Mouse (Mus musculus) small intestine, adult 2 months (tissue): ENCODE results near the gene Gm42878. TPM values are rescaled to one million over a fixed set of nuclear protein-coding genes. Genes with fewer than 3 reads are reported as not detected.
"Not testable (repeated sequence)": the region's sequence is repeated elsewhere in the genome, so short reads cannot be mapped to it uniquely, and the experiment has no call there.

Source experiments
- H3K27ac ChIP-seq: fragments of 200-500 bp; 2 replicates; pipeline ENCODE4 v1.5.1; 2012; ENCODE audit warnings: low read depth, low read length, control low read depth, inconsistent platforms; ENCODE audit not compliant: insufficient read depth
- H3K27me3 ChIP-seq: fragments of 200-500 bp; 2 replicates; pipeline ENCODE4 v1.6.1; 2012; ENCODE audit warnings: mild to moderate bottlenecking, moderate library complexity, low read length, inconsistent platforms; ENCODE audit not compliant: control insufficient read depth, insufficient read depth
- H3K36me3 ChIP-seq: fragments of 200-500 bp; 2 replicates; pipeline ENCODE4 v1.6.1; 2012; ENCODE audit warnings: mild to moderate bottlenecking, low read length, control low read depth, inconsistent platforms; ENCODE audit not compliant: control insufficient read depth, insufficient read depth
- H3K4me1 ChIP-seq: fragments of 200-500 bp; 2 replicates; pipeline ENCODE4 v1.6.1; 2012; ENCODE audit warnings: low read length, inconsistent platforms, mixed read lengths; ENCODE audit not compliant: control insufficient read depth, insufficient read depth, insufficient read length
- H3K4me3 ChIP-seq: fragments of 200-500 bp; 2 replicates; pipeline ENCODE4 v1.5.1; 2012; ENCODE audit warnings: low read depth, mild to moderate bottlenecking, control low read depth, inconsistent platforms, low read length, moderate library complexity
- CTCF ChIP-seq: fragments of 200-500 bp; IDR thresholded peaks from 2 replicates; pipeline ENCODE4 v1.5.1; 2012; ENCODE audit warnings: low read depth, mild to moderate bottlenecking, control low read depth, inconsistent platforms, low read length, moderate library complexity, mixed read lengths; ENCODE audit not compliant: insufficient replicate concordance, insufficient read length; ENCODE audit errors: extremely low read depth
- POLR2A ChIP-seq: fragments of 200-500 bp; IDR thresholded peaks from 2 replicates; pipeline ENCODE4 v1.6.1; 2012; ENCODE audit warnings: low read depth, mild to moderate bottlenecking, control low read depth, inconsistent platforms, low read length, moderate library complexity
- WGBS: fragments of 180-500 bp; shearing (Covaris S2); methylation state at CpG from one replicate; pipeline ENCODE4 v1.1.7; 2018; 5-methylcytosine and 5-hydroxymethylcytosine counted together
- polyA plus RNA-seq: library from polyadenylated mRNA; depleted of rRNA; stranded (reverse); fragments of >200 nt; gene quantifications from 2 replicates; pipeline ENCODE4 v1.2.3, GENCODE M21; 2012

The Gm42878 gene
- polyA plus RNA-seq, 1 experiment: not detected

GRCm38 (mm10) chr5:121525774-121526450 lies 19.4 kb downstream of the Gm42878 start:
- TF ChIP-seq CTCF (no peak), POLR2A (no peak)
- peaks cover 80% of the 10 kb centered on the region for H3K36me3 ChIP-seq
- no peaks in the 10 kb centered on the region for H3K27me3 ChIP-seq
- H3K4me3 ChIP-seq: no peak overlapping the region
- no peaks in the 10 kb centered on the region for H3K4me1 ChIP-seq
- WGBS: 92% methylated on average over 14 of the region's 14 CpGs
- no peak overlapping the region for H3K27ac ChIP-seq

DNA sequence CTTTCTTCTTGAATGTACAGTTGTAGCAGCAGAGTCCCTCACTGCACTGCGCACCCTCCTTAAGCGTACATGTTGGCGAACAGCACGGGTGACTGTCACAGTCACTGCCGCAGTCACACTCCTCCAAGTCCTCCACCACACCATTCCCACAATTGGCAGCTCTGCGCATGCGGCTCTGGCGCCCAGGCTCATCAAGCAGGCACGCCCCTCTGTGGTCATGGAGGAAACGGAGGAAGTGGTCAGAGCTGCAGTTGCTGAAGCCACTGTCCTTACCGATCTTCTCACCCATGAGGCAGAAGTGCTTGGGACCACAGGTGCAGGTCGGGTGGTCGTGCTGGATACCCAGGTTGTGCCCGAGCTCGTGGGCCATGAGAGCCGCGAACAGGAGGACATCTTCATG lies 25.5 kb downstream of the Gm42878 start:
- not testable (repeated sequence) for H3K4me3 ChIP-seq, H3K27ac ChIP-seq, H3K27me3 ChIP-seq, H3K4me1 ChIP-seq
- WGBS: 82% methylated on average over 11 of the region's 17 CpGs
- peaks cover 31% of the 10 kb centered on the region for H3K36me3 ChIP-seq

DNA sequence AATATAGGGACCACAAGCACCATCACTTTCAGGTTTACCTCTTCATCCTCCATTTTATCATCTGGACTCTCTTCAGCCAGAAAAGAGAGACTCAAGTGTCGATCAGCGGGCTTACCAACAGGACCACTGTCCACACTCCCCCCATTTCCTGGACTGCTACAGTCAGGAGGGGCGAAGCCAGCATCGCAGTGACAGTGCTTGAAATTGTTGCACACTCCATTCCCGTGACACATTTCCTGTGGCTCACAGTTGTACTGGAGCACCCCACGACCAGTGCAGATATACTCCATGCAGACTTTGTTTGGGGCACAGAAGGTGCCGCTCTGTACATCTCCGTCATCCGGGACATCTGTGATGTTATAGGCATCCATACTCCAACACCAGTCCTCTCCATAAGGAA lies 26.3 kb downstream of the Gm42878 start:
- Histone ChIP-seq H3K27me3 (no peaks in the 10 kb centered on the region), H3K36me3 (peaks cover 24% of the 10 kb centered on the region), H3K4me1 (no peaks in the 10 kb centered on the region), H3K27ac (no peak overlapping the region), H3K4me3 (no peak overlapping the region)
- TF ChIP-seq CTCF: no peak
- WGBS: 91% methylated on average over 9 of the region's 9 CpGs

DNA sequence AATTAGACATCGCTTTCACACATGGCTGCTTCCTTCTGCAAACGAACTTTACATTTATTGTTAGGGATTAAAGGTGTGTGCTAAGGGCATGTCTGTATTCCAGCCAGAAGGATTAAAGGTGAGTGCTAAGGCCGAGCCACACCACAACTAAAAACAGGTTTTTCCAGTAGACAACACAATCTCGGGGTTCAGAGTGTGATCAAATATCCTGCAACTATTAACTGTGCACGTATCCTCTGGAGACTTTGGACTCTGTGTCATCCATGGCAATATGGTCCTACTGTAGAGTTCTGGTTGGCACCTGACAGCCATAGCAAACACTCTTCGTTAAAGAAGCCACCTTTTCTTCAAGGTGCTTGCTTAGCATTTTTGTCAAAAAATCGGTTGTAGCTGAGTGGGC lies 35.3 kb downstream of the Gm42878 start:
- peak overlapping the region; percentile 83 for H3K27ac ChIP-seq
- H3K27me3 ChIP-seq: no peaks in the 10 kb centered on the region
- H3K36me3 ChIP-seq: no peaks in the 10 kb centered on the region
- H3K4me3 ChIP-seq: no peak overlapping the region
- peaks cover 9% of the 10 kb centered on the region; the same call in 1 of the 2 replicates for H3K4me1 ChIP-seq
- 37% methylated on average over 7 of the region's 7 CpGs for WGBS
- TF ChIP-seq POLR2A (no peak), CTCF (no peak)

DNA sequence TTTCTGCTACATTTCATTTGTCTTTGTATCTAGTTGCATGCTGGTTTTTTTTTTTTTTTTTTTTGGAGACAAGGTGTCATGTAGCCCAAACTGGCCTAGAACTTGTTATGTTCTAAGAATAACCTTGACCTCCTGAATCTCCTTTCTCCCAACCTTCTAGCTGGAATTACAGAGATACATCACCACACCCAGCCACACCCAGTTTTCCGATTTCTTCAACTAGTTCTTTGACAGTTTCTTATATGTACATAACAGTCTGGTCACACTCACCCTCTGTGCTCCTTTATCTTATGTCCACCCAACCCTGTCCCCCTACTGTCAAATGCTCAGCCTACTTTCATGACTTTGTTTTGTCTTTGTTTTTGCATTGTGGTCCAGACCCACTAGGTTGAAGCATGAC lies 38.4 kb downstream of the Gm42878 start:
- Histone ChIP-seq H3K27ac (no peak overlapping the region), H3K4me3 (no peak overlapping the region), H3K27me3 (no peaks in the 10 kb centered on the region), H3K36me3 (no peaks in the 10 kb centered on the region), H3K4me1 (peaks cover 9% of the 10 kb centered on the region; the same call in 1 of the 2 replicates)
- WGBS: 41% methylated on average over 1 of the region's 1 CpGs
- TF ChIP-seq CTCF: no peak
- no peak for TF ChIP-seq POLR2A

DNA sequence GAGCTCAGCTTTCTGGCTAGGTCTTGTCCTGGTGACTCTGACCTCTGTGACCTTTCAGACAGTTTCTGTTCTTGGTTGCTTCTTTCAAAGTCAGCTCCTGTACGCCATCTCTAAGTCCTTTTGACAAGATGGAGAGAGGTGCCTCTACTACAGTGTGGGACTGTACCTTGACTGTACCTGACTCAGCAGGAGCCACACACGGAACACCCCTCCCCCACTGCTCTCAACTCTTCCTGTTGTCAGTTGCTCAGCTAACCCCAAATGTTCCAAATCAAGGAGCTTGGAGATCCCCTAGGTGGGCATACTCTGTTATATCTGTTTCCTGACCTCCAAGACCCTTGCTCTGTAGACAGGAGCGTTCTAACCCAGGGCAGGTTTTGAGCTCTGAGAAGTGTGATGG lies 42.1 kb downstream of the Gm42878 start, which contains the start of gene Adam1b:
Adam1b (minus strand) TSS at position 205 of the 400 bp plus-strand sequence.
- Histone ChIP-seq H3K27me3 (no peaks in the 10 kb centered on the region), H3K27ac (no peak within 1 kb of the TSS), H3K4me1 (peaks cover 1% of the 10 kb centered on the region; the same call in 1 of the 2 replicates), H3K36me3 (no peaks in the 10 kb centered on the region), H3K4me3 (no peak within 1 kb of the TSS)
- WGBS: 89% methylated on average over 3 of the region's 3 CpGs
- TF ChIP-seq POLR2A (no peak), CTCF (no peak)

GRCm38 (mm10) chr5:121501424-121501996 lies 43.8 kb downstream of the Gm42878 start:
- not testable (repeated sequence) for H3K36me3 ChIP-seq, H3K4me3 ChIP-seq, H3K4me1 ChIP-seq, H3K27ac ChIP-seq, H3K27me3 ChIP-seq
- 64% methylated on average over 12 of the region's 17 CpGs for WGBS
